Mouse (Mus musculus): ENCODE data around the gene Mtrf1. TPM values are rescaled to one million over a fixed set of nuclear protein-coding genes. Genes with fewer than 3 reads are reported as not detected.

The Mtrf1 gene
- total and polyA plus RNA-seq, 3 experiments, result 8.2 to 21.1 (median 12.4) TPM

DNA sequence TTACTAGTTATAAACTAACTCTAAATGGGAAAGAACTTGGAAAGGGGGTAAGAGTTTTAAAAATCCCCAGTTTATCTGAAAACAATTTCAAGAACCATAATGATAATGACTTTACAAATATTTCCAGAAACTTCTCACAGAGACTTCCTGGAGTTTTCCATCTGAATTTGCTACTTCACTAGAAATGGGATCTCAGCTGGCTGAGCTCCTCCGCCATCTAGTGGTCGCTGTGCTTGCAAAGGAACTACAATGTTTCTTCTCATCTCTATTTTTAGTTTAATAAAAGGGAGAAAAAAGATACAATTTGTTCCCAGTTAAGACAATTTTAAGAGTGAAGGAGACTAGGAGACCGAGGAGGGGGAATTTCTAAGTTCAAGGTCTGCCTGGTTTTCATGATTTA, 70.0 kb downstream of the Mtrf1 start:
- dilution Hi-C loops (cut with MboI; ENCODE audit: extremely low pct_ligation_motif_present, extremely low pct_unique_long_range_greater_than_20kb, low sequenced_read_pairs), result no loop called here
- no peak overlapping the region for H3K4me3 ChIP-seq (replicated peaks in 1 of 3; ENCODE audit: low read depth in 2 of 3, low read length in 2 of 3, poor library complexity in 1 of 3)
- no peaks in the 10 kb centered on the region for H3K9me3 ChIP-seq (replicated peaks; ENCODE audit: low read length)
- H3K79me2 ChIP-seq (replicated peaks; ENCODE audit: control insufficient read depth, extremely low read depth, insufficient read depth, poor library complexity, severe bottlenecking), result no peaks in the 10 kb centered on the region
- in situ Hi-C loops (cut with MboI; ENCODE audit: low pct_ligation_motif_present, low pct_unique_long_range_greater_than_20kb, low sequenced_read_pairs), result no loop called here
- H3K4me2 ChIP-seq (ENCODE audit: insufficient read depth, low read depth, poor library complexity, severe bottlenecking), result no peak overlapping the region
- TF ChIP-seq MEF2A (IDR thresholded peaks at IDR 0.05; ENCODE audit: borderline replicate concordance, low read depth, low read length) (peak; percentile 40; the same call in 1 of the 2 replicates), IRF4 (IDR thresholded peaks at IDR 0.05; ENCODE audit: low read depth, low read length) (peak; percentile 33; the same call in 1 of the 2 replicates), POLR2A (IDR thresholded peaks at IDR 0.05; ENCODE audit: low read depth, low read length) (no peak), USF1 (IDR thresholded peaks at IDR 0.05; ENCODE audit: low read depth, low read length) (no peak), ZC3H11A (IDR thresholded peaks at IDR 0.05; ENCODE audit: low read depth, low read length) (peak; percentile 13; the same call in 1 of the 2 replicates), SMC3 (IDR thresholded peaks at IDR 0.05; ENCODE audit: low read depth, low read length) (peak; percentile 77), PAX5 (IDR thresholded peaks at IDR 0.05; ENCODE audit: low read length) (no peak), CTCF (conservative IDR thresholded peaks at IDR 0.05 in 1 of 2, IDR thresholded peaks at IDR 0.05 in 1 of 2; ENCODE audit: low read depth in 2 of 2, low read length in 2 of 2) (peak; percentile 56 to 81), ELF1 (IDR thresholded peaks at IDR 0.05; ENCODE audit: low read depth, low read length) (no peak), RAD21 (IDR thresholded peaks at IDR 0.05; ENCODE audit: low read depth, low read length) (peak; percentile 72), CHD2 (IDR thresholded peaks at IDR 0.05; ENCODE audit: low read length) (no peak), ZKSCAN1 (IDR thresholded peaks at IDR 0.05; ENCODE audit: borderline replicate concordance, low read depth, low read length) (no peak), ETS1 (conservative IDR thresholded peaks at IDR 0.05; ENCODE audit: low read depth, low read length) (no peak), ZNF384 (IDR thresholded peaks at IDR 0.05; ENCODE audit: low read depth, low read length) (no peak), MAFK (IDR thresholded peaks at IDR 0.05; ENCODE audit: insufficient replicate concordance, low read length) (no peak), HCFC1 (IDR thresholded peaks at IDR 0.05; ENCODE audit: low read depth, low read length) (peak; percentile 22; the same call in 1 of the 2 replicates)
- H3K27ac ChIP-seq (ENCODE audit: insufficient read depth, low read depth), result no peak overlapping the region
- H3K36me3 ChIP-seq (replicated peaks in 1 of 2; ENCODE audit: control insufficient read depth in 1 of 2, insufficient read depth in 1 of 2, low read length in 1 of 2), result peaks cover 46 to 84% of the 10 kb centered on the region in 2 experiments
- no peak for DNase-seq (ENCODE audit: extremely low read depth)
- no peak overlapping the region for H3K9ac ChIP-seq (ENCODE audit: insufficient read depth, low read depth)
- no peaks in the 10 kb centered on the region for H3K27me3 ChIP-seq (replicated peaks)
- H3K4me1 ChIP-seq (ENCODE audit: control insufficient read depth in 1 of 2, insufficient read depth in 2 of 2), result no peaks in the 10 kb centered on the region

Other genes starting within 250 kb of the Mtrf1 start
- gene Zfp957, start 150.4 kb upstream of the Mtrf1 start, total RNA-seq (2012; rRNA removed), result not detected in 2 replicates
- gene Zfp957, start 150.4 kb upstream of the Mtrf1 start, total RNA-seq (2014; rRNA removed), result not detected in 2 replicates
- gene Zfp957, start 150.4 kb upstream of the Mtrf1 start, polyA plus RNA-seq (2012; ENCODE audit: insufficient read length, low read depth), result not detected in 2 replicates
- gene Rgcc, start 96.1 kb upstream of the Mtrf1 start, total RNA-seq (2012; rRNA removed), result 1.6 and 2.2 TPM in 2 replicates
- 3.3 and 5.2 TPM in 2 replicates for gene Rgcc, start 96.1 kb upstream of the Mtrf1 start, total RNA-seq (2014; rRNA removed)
- 1.2 and 2.3 TPM in 2 replicates for gene Rgcc, start 96.1 kb upstream of the Mtrf1 start, polyA plus RNA-seq (2012; ENCODE audit: insufficient read length, low read depth)
- gene Naa16, start 7.0 kb upstream of the Mtrf1 start, total RNA-seq (2012; rRNA removed), result 16.4 and 19.9 TPM in 2 replicates
- 42.6 and 48.4 TPM in 2 replicates for gene Naa16, start 7.0 kb upstream of the Mtrf1 start, total RNA-seq (2014; rRNA removed)
- 54.2 and 60.0 TPM in 2 replicates for gene Naa16, start 7.0 kb upstream of the Mtrf1 start, polyA plus RNA-seq (2012; ENCODE audit: insufficient read length, low read depth)
- 2.7 and 2.8 TPM in 2 replicates for gene Kbtbd7, start 28.7 kb downstream of the Mtrf1 start, total RNA-seq (2012; rRNA removed)
- gene Kbtbd7, start 28.7 kb downstream of the Mtrf1 start, total RNA-seq (2014; rRNA removed), result 2.5 and 2.6 TPM in 2 replicates
- gene Kbtbd7, start 28.7 kb downstream of the Mtrf1 start, polyA plus RNA-seq (2012; ENCODE audit: insufficient read length, low read depth), result 1.9 TPM in 2 replicates
- gene Kbtbd6, start 54.1 kb downstream of the Mtrf1 start, total RNA-seq (2012; rRNA removed), result 0.13 TPM in 1 of 2 replicates, not detected in the other
- 0.12 and 0.15 TPM in 2 replicates for gene Kbtbd6, start 54.1 kb downstream of the Mtrf1 start, total RNA-seq (2014; rRNA removed)
- gene Kbtbd6, start 54.1 kb downstream of the Mtrf1 start, polyA plus RNA-seq (2012; ENCODE audit: insufficient read length, low read depth), result 0.10 TPM in 1 of 2 replicates, not detected in the other
- 37.1 and 41.2 TPM in 2 replicates for gene Elf1, start 83.4 kb downstream of the Mtrf1 start, total RNA-seq (2012; rRNA removed)
- 71.7 and 85.2 TPM in 2 replicates for gene Elf1, start 83.4 kb downstream of the Mtrf1 start, total RNA-seq (2014; rRNA removed)
- 49.6 and 54.4 TPM in 2 replicates for gene Elf1, start 83.4 kb downstream of the Mtrf1 start, polyA plus RNA-seq (2012; ENCODE audit: insufficient read length, low read depth)
- 31.3 and 36.8 TPM in 2 replicates for gene Wbp4, start 83.7 kb downstream of the Mtrf1 start, total RNA-seq (2012; rRNA removed)
- 36.2 and 39.9 TPM in 2 replicates for gene Wbp4, start 83.7 kb downstream of the Mtrf1 start, total RNA-seq (2014; rRNA removed)
- gene Wbp4, start 83.7 kb downstream of the Mtrf1 start, polyA plus RNA-seq (2012; ENCODE audit: insufficient read length, low read depth), result 68.5 and 69.4 TPM in 2 replicates
- gene Sugt1, start 189.9 kb downstream of the Mtrf1 start, total RNA-seq (2012; rRNA removed), result 91.9 and 103 TPM in 2 replicates
- 114 and 141 TPM in 2 replicates for gene Sugt1, start 189.9 kb downstream of the Mtrf1 start, total RNA-seq (2014; rRNA removed)
- gene Sugt1, start 189.9 kb downstream of the Mtrf1 start, polyA plus RNA-seq (2012; ENCODE audit: insufficient read length, low read depth), result 118 and 153 TPM in 2 replicates

Data from CH12.LX (cell line).